Mouse (Mus musculus) thymus, adult 2 months (tissue): ENCODE results near the gene Pdcd4. TPM values are rescaled to one million over a fixed set of nuclear protein-coding genes. Genes with fewer than 3 reads are reported as not detected.

Experiments used
- DNase-seq: peaks from one replicate; pipeline ENCODE4 v3.0.0; 2021
- H3K27ac ChIP-seq: fragments of 200-500 bp; 2 replicates; pipeline ENCODE4 v1.5.1; 2012; ENCODE audit warnings: low read length, control low read depth; ENCODE audit not compliant: control insufficient read depth, insufficient read depth
- H3K27me3 ChIP-seq: fragments of 200-500 bp; 2 replicates; pipeline ENCODE4 v1.6.1; 2012; ENCODE audit warnings: mild to moderate bottlenecking, low read length, moderate library complexity, mixed read lengths; ENCODE audit not compliant: control insufficient read depth, insufficient read depth
- H3K36me3 ChIP-seq: fragments of 200-500 bp; 2 replicates; pipeline ENCODE4 v1.6.1; 2012; ENCODE audit warnings: mild to moderate bottlenecking, low read length, moderate library complexity; ENCODE audit not compliant: control insufficient read depth, insufficient read depth
- H3K4me1 ChIP-seq: fragments of 200-500 bp; replicated peaks from 2 replicates; pipeline ENCODE4 v1.6.1; 2012; ENCODE audit warnings: low read length; ENCODE audit not compliant: control insufficient read depth, insufficient read depth
- H3K4me3 ChIP-seq: fragments of 200-500 bp; 2 replicates; pipeline ENCODE4 v1.5.1; 2012; ENCODE audit warnings: mild to moderate bottlenecking, low read length, control low read depth, moderate library complexity; ENCODE audit not compliant: control insufficient read depth, insufficient read depth
- CTCF ChIP-seq: fragments of 200-500 bp; IDR thresholded peaks from 2 replicates; pipeline ENCODE4 v1.5.1; 2012; ENCODE audit warnings: mild to moderate bottlenecking, control low read depth, low read length, moderate library complexity, borderline replicate concordance; ENCODE audit not compliant: control insufficient read depth, poor library complexity, insufficient read depth; ENCODE audit errors: extremely low read depth
- POLR2A ChIP-seq: fragments of 200-500 bp; IDR thresholded peaks from 2 replicates; pipeline ENCODE4 v1.6.1; 2012; ENCODE audit warnings: mild to moderate bottlenecking, low read length, control low read depth, moderate library complexity; ENCODE audit not compliant: control insufficient read depth, poor library complexity, insufficient read depth; ENCODE audit errors: extremely low read depth
- WGBS: fragments of 180-500 bp; shearing (Covaris S2); methylation state at CpG from one replicate; pipeline ENCODE4 v1.1.7; 2018; 5-methylcytosine and 5-hydroxymethylcytosine counted together
- polyA plus RNA-seq: library from polyadenylated mRNA; depleted of rRNA; stranded (reverse); fragments of >200 nt; gene quantifications from 2 replicates; pipeline ENCODE4 v1.2.3, GENCODE M21; 2012

Pdcd4 gene
- polyA plus RNA-seq, 1 experiment, result 18.2 TPM

DNA sequence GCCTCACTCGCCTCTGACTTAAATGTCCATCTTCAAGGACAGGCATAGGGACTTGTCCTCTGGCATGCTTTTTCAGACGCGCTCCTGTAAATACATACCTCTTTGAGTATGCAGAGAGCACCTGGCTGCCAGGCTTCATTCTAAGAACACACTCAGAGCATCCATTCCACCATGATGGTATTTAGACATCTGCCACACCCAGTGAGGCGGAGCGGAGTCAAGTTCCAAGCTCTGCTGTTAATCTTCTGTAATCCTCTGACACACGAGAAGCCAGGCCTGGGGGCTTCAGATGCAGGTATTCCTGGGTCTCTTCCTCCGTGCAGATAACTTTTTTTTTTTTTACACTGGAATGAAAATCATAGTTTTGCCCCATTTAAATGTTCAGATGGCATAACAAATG is 32.4 kb upstream of the Pdcd4 start:
- TF ChIP-seq CTCF, result no peak
- no peak for TF ChIP-seq POLR2A
- Histone ChIP-seq H3K27me3 (no peaks in the 10 kb centered on the region), H3K36me3 (no peaks in the 10 kb centered on the region), H3K27ac (no peak overlapping the region), H3K4me3 (no peak overlapping the region), H3K4me1 (no peaks in the 10 kb centered on the region)
- WGBS, result 96% methylated on average over 7 of the region's 7 CpGs
- DNase-seq, result no peak

- Histone ChIP-seq H3K36me3 (no peaks in the 10 kb centered on the region), H3K27me3 (no peaks in the 10 kb centered on the region), H3K4me1 (no peaks in the 10 kb centered on the region), H3K27ac (no peak overlapping the region), H3K4me3 (no peak overlapping the region)
- TF ChIP-seq CTCF (no peak), POLR2A (no peak)
- WGBS, result 99% methylated on average over 7 of the region's 7 CpGs
- no peak for DNase-seq
These were observed 30.7 kb upstream of the Pdcd4 start for GRCm38 (mm10) chr19:53861346-53861745.

DNA sequence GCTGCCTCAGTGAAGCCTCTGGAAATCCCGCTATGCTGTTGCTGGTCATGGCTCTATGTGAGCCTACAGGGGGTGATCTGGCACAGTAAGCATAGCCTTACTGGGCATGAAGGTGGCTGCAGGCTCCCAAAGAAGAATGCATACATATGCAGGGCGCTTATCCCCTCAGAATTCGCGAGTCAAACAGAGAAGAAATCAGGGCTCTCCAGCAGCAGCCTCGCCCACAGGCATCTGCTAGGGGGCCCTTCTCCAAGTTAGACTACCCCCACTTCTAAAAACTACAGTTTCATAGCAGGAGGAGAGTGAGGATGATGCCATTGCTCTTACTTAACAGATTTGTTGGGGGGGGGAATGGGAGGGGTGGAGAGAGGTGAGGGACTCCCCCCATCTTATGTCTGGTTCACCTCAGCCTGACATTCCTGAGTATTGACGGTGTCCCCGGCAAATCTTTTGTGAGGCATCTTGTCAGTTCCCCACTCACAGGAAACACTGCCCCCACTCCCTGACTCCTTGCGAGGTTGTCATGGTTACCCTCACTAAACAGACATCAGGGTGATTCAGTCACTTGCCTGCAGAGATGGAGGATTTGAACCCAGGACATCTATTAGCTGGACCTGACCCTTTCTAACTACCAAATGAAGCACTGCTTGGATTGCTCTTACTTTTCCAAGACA is 29.3 kb upstream of the Pdcd4 start:
- no peak for DNase-seq
- WGBS, result 84% methylated on average over 8 of the region's 8 CpGs
- no peak overlapping the region for H3K27ac ChIP-seq
- H3K4me3 ChIP-seq, result no peak overlapping the region
- H3K4me1 ChIP-seq, result no peaks in the 10 kb centered on the region
- no peaks in the 10 kb centered on the region for H3K27me3 ChIP-seq
- TF ChIP-seq CTCF, result no peak
- TF ChIP-seq POLR2A, result no peak
- H3K36me3 ChIP-seq, result no peaks in the 10 kb centered on the region

GRCm38 (mm10) chr19:53867238-53867637 is 24.8 kb upstream of the Pdcd4 start:
- no peak for DNase-seq
- Histone ChIP-seq H3K4me1 (peaks cover 2% of the 10 kb centered on the region; the same call in 1 of the 2 replicates), H3K27me3 (no peaks in the 10 kb centered on the region), H3K27ac (no peak overlapping the region), H3K36me3 (no peaks in the 10 kb centered on the region), H3K4me3 (no peak overlapping the region)
- TF ChIP-seq POLR2A, result no peak
- TF ChIP-seq CTCF, result no peak

GRCm38 (mm10) chr19:53868125-53868524 is 23.9 kb upstream of the Pdcd4 start:
- DNase-seq, result no peak
- no peak for TF ChIP-seq POLR2A
- TF ChIP-seq CTCF, result no peak
- 96% methylated on average over 6 of the region's 6 CpGs for WGBS
- no peak overlapping the region for H3K27ac ChIP-seq
- peaks cover 2% of the 10 kb centered on the region; the same call in 1 of the 2 replicates for H3K4me1 ChIP-seq
- no peaks in the 10 kb centered on the region for H3K36me3 ChIP-seq
- no peak overlapping the region for H3K4me3 ChIP-seq
- H3K27me3 ChIP-seq, result no peaks in the 10 kb centered on the region

DNA sequence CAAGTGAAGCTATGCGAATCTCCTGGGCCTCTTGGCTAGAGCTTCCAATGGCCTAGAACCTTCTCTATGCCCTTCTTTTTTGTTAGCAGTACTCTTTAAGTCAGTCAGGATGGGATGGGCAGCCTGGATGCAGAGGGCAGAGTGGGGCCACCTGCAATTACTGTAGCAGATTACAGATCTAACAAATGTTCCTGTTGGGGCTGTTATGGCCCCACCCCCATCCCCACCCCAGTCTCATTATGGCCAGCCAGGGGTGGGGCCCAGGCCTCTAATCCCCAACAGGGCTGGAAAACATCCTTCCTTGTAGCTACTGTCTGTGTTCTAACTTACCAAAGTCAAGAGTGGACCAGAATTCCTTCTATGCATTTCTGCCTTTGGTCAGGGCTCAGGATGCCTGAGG is 23.2 kb upstream of the Pdcd4 start:
- H3K27me3 ChIP-seq, result no peaks in the 10 kb centered on the region
- H3K27ac ChIP-seq, result no peak overlapping the region
- H3K4me1 ChIP-seq, result peaks cover 2% of the 10 kb centered on the region; the same call in 1 of the 2 replicates
- no peak for DNase-seq
- no peak overlapping the region for H3K4me3 ChIP-seq
- TF ChIP-seq CTCF, result no peak
- no peak for TF ChIP-seq POLR2A
- WGBS, result 100% methylated on average over 1 of the region's 1 CpGs
- H3K36me3 ChIP-seq, result no peaks in the 10 kb centered on the region
